Comparison of ENCODE assay signal across 9 mouse cellular contexts in the genomic region with DNA sequence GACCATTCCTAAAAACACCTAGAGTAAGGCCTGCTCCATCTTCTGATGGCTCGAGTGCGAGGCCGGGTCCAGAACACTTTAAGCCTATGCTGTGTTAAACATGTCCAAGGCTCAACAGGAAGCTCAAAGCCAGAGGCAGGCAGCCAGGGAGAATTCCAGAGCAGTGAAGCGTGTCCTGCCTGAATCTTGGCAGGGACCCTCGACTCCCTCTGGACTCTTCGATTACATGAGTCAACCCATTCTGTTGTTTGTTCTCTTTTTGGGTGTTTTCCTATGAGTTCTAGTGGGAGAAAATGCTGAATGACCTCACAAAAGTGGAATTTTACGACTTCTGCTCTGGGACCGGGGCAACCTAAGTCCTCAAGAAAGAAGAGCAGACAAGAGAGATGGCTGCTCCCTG. TPM values are rescaled to one million over a fixed set of nuclear protein-coding genes. Genes with fewer than 3 reads are reported as not detected.
DNase-seq lines count a peak whose midpoint lies in the region; ATAC-seq and TF ChIP-seq lines count a peak whose summit lies in the region.
"Had no signal": no experiment of that assay in that cellular context is flagged by ENCODE, and none has a peak within 500 bp of the region (broad histone marks: within the 10 kb centered on the region; RNA-seq: fewer than 3 reads in every experiment).

No protein-coding gene starts in this region.

- H3K4me3 ChIP-seq in midbrain, embryonic 14.5 days (replicated peaks; ENCODE audit: low read depth, low read length): no peak overlapping the region
- H3K4me3 ChIP-seq in midbrain, embryonic 15.5 days: no peak overlapping the region
- H3K4me3 ChIP-seq in embryonic fibroblast, embryonic 13.5 days (ENCODE audit: insufficient read depth, low read length): no peak overlapping the region
- H3K4me3 ChIP-seq in lung, embryonic 16.5 days (ENCODE audit: low read length): no peak overlapping the region

- no peak overlapping the region for H3K27ac ChIP-seq in midbrain, embryonic 14.5 days (replicated peaks; ENCODE audit: low read depth, low read length)
- no peak overlapping the region for H3K27ac ChIP-seq in midbrain, embryonic 15.5 days
- H3K27ac ChIP-seq in embryonic fibroblast, embryonic 13.5 days (ENCODE audit: insufficient read depth, low read length): peak overlapping the region; percentile 94
- H3K27ac ChIP-seq in lung, embryonic 16.5 days (ENCODE audit: low read length): peak overlapping the region; percentile 60
- H3K27ac ChIP-seq: liver, embryonic 14.5 days had no signal

- H3K4me2 ChIP-seq in midbrain, embryonic 14.5 days (ENCODE audit: low read length): no peak overlapping the region
- H3K4me2 ChIP-seq in midbrain, embryonic 15.5 days: no peak overlapping the region
- H3K4me2 ChIP-seq in lung, embryonic 16.5 days (ENCODE audit: low read depth, low read length): peak overlapping the region; percentile 13

- TF ChIP-seq CTCF in embryonic fibroblast, embryonic 13.5 days (IDR thresholded peaks at IDR 0.05; ENCODE audit: borderline replicate concordance, insufficient read depth, low read length): no peak

- H3K36me3 ChIP-seq in midbrain, embryonic 14.5 days (ENCODE audit: control insufficient read depth, insufficient read depth, low read length): no peaks in the 10 kb centered on the region
- H3K36me3 ChIP-seq in midbrain, embryonic 15.5 days (replicated peaks): no peaks in the 10 kb centered on the region
- H3K36me3 ChIP-seq in lung, embryonic 16.5 days (ENCODE audit: control insufficient read depth, insufficient read depth, low read length): no peaks in the 10 kb centered on the region

- ATAC-seq in midbrain, embryonic 14.5 days (ENCODE audit: low FRiP score, low TSS enrichment): no peak
- ATAC-seq in midbrain, embryonic 15.5 days (replicated peaks): no peak
- peak; percentile 84 for ATAC-seq in lung, embryonic 16.5 days (ENCODE audit: low read depth)
- no peak for ATAC-seq in erythroblast, adult 5-6 weeks (replicated peaks; ENCODE audit: low FRiP score, poor library complexity, severe bottlenecking)

- TF ChIP-seq POLR2A in embryonic fibroblast, embryonic 13.5 days (IDR thresholded peaks at IDR 0.05; ENCODE audit: low read depth, low read length): no peak

- WGBS in midbrain, embryonic 14.5 days: 49% methylated on average over 8 of the region's 8 CpGs
- 63% methylated on average over 8 of the region's 8 CpGs for WGBS in midbrain, embryonic 15.5 days
- WGBS in lung, embryonic 16.5 days: 22% methylated on average over 8 of the region's 8 CpGs

- DNase-seq in midbrain, embryonic 14.5 days: peak; percentile 29
- DNase-seq in heart, postnatal 4 days: peak; percentile 89
- DNase-seq in layer of hippocampus, adult 9-10 months (ENCODE audit: low spot score): no peak
- no peak for DNase-seq in retina, embryonic 14.5 days (ENCODE audit: low spot score)

- no peaks in the 10 kb centered on the region for H3K9me3 ChIP-seq in midbrain, embryonic 14.5 days (ENCODE audit: control insufficient read depth, low read length)
- no peaks in the 10 kb centered on the region for H3K9me3 ChIP-seq in midbrain, embryonic 15.5 days
- no peaks in the 10 kb centered on the region for H3K9me3 ChIP-seq in lung, embryonic 16.5 days (ENCODE audit: control insufficient read depth, low read length)

- no peaks in the 10 kb centered on the region for H3K27me3 ChIP-seq in midbrain, embryonic 14.5 days (ENCODE audit: control insufficient read depth, insufficient read depth, low read length)
- H3K27me3 ChIP-seq in midbrain, embryonic 15.5 days (replicated peaks): no peaks in the 10 kb centered on the region
- H3K27me3 ChIP-seq in lung, embryonic 16.5 days (ENCODE audit: control insufficient read depth, insufficient read depth, low read depth, low read length): no peaks in the 10 kb centered on the region

- H3K9ac ChIP-seq in midbrain, embryonic 14.5 days (replicated peaks; ENCODE audit: low read length): no peak overlapping the region
- H3K9ac ChIP-seq in midbrain, embryonic 15.5 days: no peak overlapping the region
- H3K9ac ChIP-seq in lung, embryonic 16.5 days (ENCODE audit: low read length): 0 out of 2 replicates have a peak overlapping the region, but pooled peaks have one; percentile 14
- H3K9ac ChIP-seq: liver, embryonic 14.5 days had no signal

- H3K4me1 ChIP-seq in midbrain, embryonic 14.5 days (ENCODE audit: control insufficient read depth, insufficient read depth, low read length): no peaks in the 10 kb centered on the region
- H3K4me1 ChIP-seq in midbrain, embryonic 15.5 days: no peaks in the 10 kb centered on the region
- peaks cover 16% of the 10 kb centered on the region for H3K4me1 ChIP-seq in embryonic fibroblast, embryonic 13.5 days (ENCODE audit: control insufficient read depth, insufficient read depth, low read length)
- H3K4me1 ChIP-seq in lung, embryonic 16.5 days (replicated peaks; ENCODE audit: control insufficient read depth, insufficient read depth, low read length): peaks cover 12% of the 10 kb centered on the region

RNA-seq across cellular contexts. Expression of gene Zfp90, which starts 15.4 kb away (rescaled TPM):
- polyA plus RNA-seq in midbrain, embryonic 14.5 days (2014; fragmentation: Nextera tagmentation; extraction: Ambion mirVana): 47.2 and 50.7 TPM in 2 replicates
- 47.1 and 48.3 TPM in 2 replicates for polyA plus RNA-seq in midbrain, embryonic 15.5 days (2015; fragmentation: Nextera tagmentation; extraction: Ambion mirVana)
- 10.1 and 11.7 TPM in 2 replicates for polyA plus RNA-seq in embryonic fibroblast, embryonic 13.5 days (2011; ENCODE audit: insufficient read length, low read depth, missing spikeins)
- 10 to 100 TPM; 12.4 to 13.1 TPM for total RNA-seq in heart, postnatal 4 days (2021)
- polyA plus RNA-seq in lung, embryonic 16.5 days (2015; fragmentation: Nextera tagmentation; extraction: Ambion mirVana): 16.0 and 17.1 TPM in 2 replicates
- total RNA-seq in erythroblast, adult 5-6 weeks (2015; ENCODE audit: low replicate concordance): 0.19 and 2.1 TPM in 2 replicates
- total RNA-seq in erythroblast, adult 5-6 weeks (2017; ENCODE audit: low replicate concordance): 0.94 and 0.98 TPM in 2 replicates

Comparison
In these comparisons a context has a peak if more than half of its experiments do, and no peak if none do; other contexts are left out.
1. DNase-seq: peak in midbrain, embryonic 14.5 days (single experiment) and heart, postnatal 4 days (single experiment); none in layer of hippocampus, adult 9-10 months (single experiment) and retina, embryonic 14.5 days (single experiment).
2. H3K27ac ChIP-seq: peak in embryonic fibroblast, embryonic 13.5 days (single experiment) and lung, embryonic 16.5 days (single experiment); none in midbrain, embryonic 14.5 days (single experiment) and midbrain, embryonic 15.5 days (single experiment).